Mouse (Mus musculus): ENCODE results near the gene Armh1.

GRCm38 (mm10) chr4:117297819-117298218 is 45.9 kb upstream of the Armh1 start:
- TF ChIP-seq CTCF (IDR thresholded peaks at IDR 0.05; ENCODE audit: control insufficient read depth, insufficient read depth, low read length): no peak
- TF ChIP-seq POLR2A (IDR thresholded peaks at IDR 0.05; ENCODE audit: borderline replicate concordance, control insufficient read depth, low read depth, low read length): no peak
